Mouse (Mus musculus) liver, embryonic 16.5 days (tissue): ENCODE measurements at regions not wholly inside any gene's neighbourhood (a gene's known extent, or its start where the extent isn't known, plus 50 kb on each side); places are given as distances from the start of the nearest gene placed in this dataset.

Experiments
- ATAC-seq: fragments of 200-750 bp; cut with Nextera tagmentation; 2 replicates; pipeline ENCODE4 v1.8.0; 2017; ENCODE audit warnings: low read depth, mild to moderate bottlenecking, moderate number of reproducible peaks, moderate library complexity
- H3K27ac ChIP-seq: fragments of 300-500 bp; sonication (generic); 2 replicates; pipeline ENCODE4 v1.5.1; 2014; ENCODE audit warnings: mild to moderate bottlenecking, low read length
- H3K27me3 ChIP-seq: fragments of 300-500 bp; sonication (generic); 2 replicates; pipeline ENCODE4 v1.6.1; 2014; ENCODE audit warnings: low read depth, low read length, mixed read lengths; ENCODE audit not compliant: control insufficient read depth, insufficient read depth
- H3K36me3 ChIP-seq: fragments of 300-500 bp; sonication (generic); 2 replicates; pipeline ENCODE4 v1.6.1; 2014; ENCODE audit warnings: mild to moderate bottlenecking; ENCODE audit not compliant: control insufficient read depth, insufficient read depth
- H3K4me1 ChIP-seq: fragments of 300-500 bp; sonication (generic); 2 replicates; pipeline ENCODE4 v1.6.1; 2014; ENCODE audit warnings: low read depth, low read length, mixed read lengths; ENCODE audit not compliant: control insufficient read depth
- H3K4me2 ChIP-seq: fragments of 300-500 bp; sonication (generic); 2 replicates; pipeline ENCODE4 v1.6.1; 2014; ENCODE audit warnings: low read depth, low read length, mixed read lengths
- H3K4me3 ChIP-seq: fragments of 300-500 bp; sonication (generic); 2 replicates; pipeline ENCODE4 v1.5.1; 2014; ENCODE audit warnings: low read depth, mild to moderate bottlenecking, low read length
- H3K9ac ChIP-seq: fragments of 300-500 bp; sonication (generic); 2 replicates; pipeline ENCODE4 v1.6.1; 2014; ENCODE audit warnings: low read depth, low read length
- H3K9me3 ChIP-seq: fragments of 300-500 bp; sonication (generic); replicated peaks from 2 replicates; pipeline ENCODE4 v1.6.1; 2016; ENCODE audit warnings: low read length; ENCODE audit not compliant: control insufficient read depth
- WGBS: fragments of 180-500 bp; shearing (Covaris S2); extraction: QIAGEN DNeasy Blood & Tissue Kit; methylation state at CpG from one replicate; pipeline ENCODE4 v1.1.7; 2014; ENCODE audit not compliant: insufficient replicate concordance; 5-methylcytosine and 5-hydroxymethylcytosine counted together

DNA sequence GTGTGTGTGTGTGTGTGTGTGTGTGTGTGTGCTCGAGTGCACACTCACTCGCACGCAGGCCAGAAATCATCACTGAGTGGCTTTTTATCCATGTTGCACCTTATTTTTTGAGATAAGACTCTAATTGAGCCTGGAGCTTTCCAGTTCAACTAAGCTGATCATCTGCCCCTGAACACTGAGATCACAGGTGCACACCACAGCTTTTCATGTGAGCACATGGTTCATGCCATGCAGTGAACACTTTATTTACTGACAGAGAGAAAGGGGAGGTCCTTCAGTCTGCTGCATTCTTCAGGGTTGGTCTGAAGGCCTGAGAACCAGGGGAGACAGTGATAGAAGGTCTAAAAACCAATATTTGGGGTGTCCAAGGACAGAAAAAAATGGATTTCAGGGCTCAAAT, 161.7 kb upstream of the Olig3 start:
- H3K9ac ChIP-seq: no peak overlapping the region
- H3K9me3 ChIP-seq: no peaks in the 10 kb centered on the region
- H3K27me3 ChIP-seq: no peaks in the 10 kb centered on the region
- H3K4me3 ChIP-seq: no peak overlapping the region
- no peak overlapping the region for H3K27ac ChIP-seq
- no peak overlapping the region for H3K4me2 ChIP-seq
- WGBS: 78% methylated on average over 3 of the region's 3 CpGs
- H3K36me3 ChIP-seq: no peaks in the 10 kb centered on the region
- no peaks in the 10 kb centered on the region for H3K4me1 ChIP-seq
- ATAC-seq: no peak

- ATAC-seq: no peak
- WGBS: 59% methylated on average over 5 of the region's 5 CpGs
- Histone ChIP-seq H3K27ac (no peak overlapping the region), H3K9ac (no peak overlapping the region), H3K4me2 (no peak overlapping the region), H3K36me3 (no peaks in the 10 kb centered on the region), H3K4me3 (no peak overlapping the region), H3K27me3 (no peaks in the 10 kb centered on the region), H3K4me1 (no peaks in the 10 kb centered on the region), H3K9me3 (no peaks in the 10 kb centered on the region)
Observed at GRCm38 (mm10) chr10:19192971-19193758, 163.2 kb upstream of the Olig3 start.

GRCm38 (mm10) chr10:19192221-19192620, 164.1 kb upstream of the Olig3 start:
- no peaks in the 10 kb centered on the region for H3K27me3 ChIP-seq
- no peak for ATAC-seq
- no peak overlapping the region for H3K9ac ChIP-seq
- H3K36me3 ChIP-seq: no peaks in the 10 kb centered on the region
- H3K4me1 ChIP-seq: no peaks in the 10 kb centered on the region
- no peak overlapping the region for H3K4me3 ChIP-seq
- H3K9me3 ChIP-seq: no peaks in the 10 kb centered on the region
- H3K4me2 ChIP-seq: no peak overlapping the region
- H3K27ac ChIP-seq: no peak overlapping the region
- WGBS: 24% methylated on average over 1 of the region's 1 CpGs

GRCm38 (mm10) chr10:19188082-19188742, 168.1 kb upstream of the Olig3 start:
- ATAC-seq: no peak
- Histone ChIP-seq H3K4me1 (peaks cover 2% of the 10 kb centered on the region), H3K9me3 (no peaks in the 10 kb centered on the region), H3K4me3 (no peak overlapping the region), H3K27ac (no peak overlapping the region), H3K27me3 (no peaks in the 10 kb centered on the region), H3K9ac (no peak overlapping the region), H3K36me3 (no peaks in the 10 kb centered on the region), H3K4me2 (peak overlapping the region; percentile 17; the same call in 1 of the 2 replicates)
- WGBS: 30% methylated on average over 13 of the region's 13 CpGs

DNA sequence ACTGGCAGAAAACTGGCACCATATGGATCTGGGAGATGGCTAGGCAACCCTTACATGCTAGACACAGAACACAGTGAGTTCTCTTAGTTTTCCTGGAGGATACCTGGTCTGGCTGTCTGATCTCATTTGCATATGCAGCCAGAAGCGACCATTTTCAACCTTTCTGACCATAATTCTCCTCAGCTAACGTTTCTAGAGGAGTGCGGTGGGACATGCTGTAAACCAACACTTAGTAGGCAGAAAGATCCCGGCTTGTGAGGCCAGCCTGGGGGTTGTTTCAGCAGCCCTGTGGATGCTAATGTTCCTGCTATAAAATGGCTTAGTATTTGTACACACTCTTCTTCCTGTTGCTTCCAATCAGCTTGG, 168.6 kb upstream of the Olig3 start:
- H3K9me3 ChIP-seq: no peaks in the 10 kb centered on the region
- H3K4me2 ChIP-seq: no peak overlapping the region
- no peak for ATAC-seq
- no peaks in the 10 kb centered on the region for H3K27me3 ChIP-seq
- no peak overlapping the region for H3K9ac ChIP-seq
- no peaks in the 10 kb centered on the region for H3K36me3 ChIP-seq
- whole genome bisulfite sequencing: 46% methylated on average over 4 of the region's 4 CpGs
- peaks cover 2% of the 10 kb centered on the region for H3K4me1 ChIP-seq
- no peak overlapping the region for H3K27ac ChIP-seq
- H3K4me3 ChIP-seq: no peak overlapping the region

DNA sequence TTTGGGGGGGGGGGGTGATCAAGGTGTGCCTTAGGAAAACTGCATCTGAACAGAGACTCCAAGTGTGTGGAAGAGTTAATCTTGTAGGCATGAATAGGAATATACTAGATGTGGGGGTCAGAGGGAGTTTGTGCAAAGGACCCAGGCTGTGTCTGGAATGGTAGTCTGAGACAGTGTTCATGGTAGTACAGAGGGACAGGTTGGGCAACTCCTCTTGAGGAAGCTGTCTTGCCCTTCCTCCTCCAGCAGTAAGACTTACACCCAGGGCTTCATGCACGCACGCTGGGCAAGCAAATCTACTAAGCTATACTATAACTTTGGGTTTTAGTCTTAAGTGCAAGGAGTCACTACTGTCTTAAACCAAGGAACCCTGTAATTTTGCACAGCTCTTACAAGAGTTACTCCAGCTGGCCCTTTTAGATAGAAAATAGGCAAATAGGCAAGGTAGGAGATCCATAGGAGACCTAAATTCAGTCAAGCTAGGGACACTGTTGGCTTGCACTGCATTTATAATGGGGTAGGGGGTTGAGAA, 169.2 kb upstream of the Olig3 start:
- Histone ChIP-seq H3K4me2 (no peak overlapping the region), H3K27me3 (no peaks in the 10 kb centered on the region), H3K4me3 (no peak overlapping the region), H3K36me3 (no peaks in the 10 kb centered on the region), H3K27ac (no peak overlapping the region), H3K9me3 (no peaks in the 10 kb centered on the region), H3K9ac (no peak overlapping the region), H3K4me1 (peaks cover 2% of the 10 kb centered on the region)
- ATAC-seq: no peak
- 58% methylated on average over 2 of the region's 2 CpGs for WGBS

GRCm38 (mm10) chr10:19185790-19186581, 170.3 kb upstream of the Olig3 start:
- 0 out of 2 replicates have a peak, but pooled peaks have one; percentile 30 for ATAC-seq
- 4% methylated on average over 18 of the region's 18 CpGs for WGBS

DNA sequence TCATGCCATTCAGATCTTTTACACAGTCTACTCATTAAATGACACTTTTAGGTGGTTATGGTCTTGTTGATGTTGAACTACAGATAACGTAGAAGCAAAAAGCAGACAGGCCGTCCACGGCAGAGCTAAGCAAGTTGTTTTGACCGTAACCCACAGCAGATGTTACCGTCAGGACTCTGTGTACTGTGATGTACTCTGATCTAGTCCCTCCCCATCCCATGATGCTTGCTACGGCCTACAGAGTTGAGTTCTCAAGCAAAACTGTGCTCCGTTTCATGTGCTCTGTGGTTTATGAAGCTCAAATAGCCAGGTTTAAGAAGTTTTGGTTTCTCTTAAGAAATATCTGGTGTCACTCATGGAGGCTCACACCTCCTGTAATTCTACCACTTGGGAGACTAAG, 169.4 kb upstream of the Tnfaip3 start:
- Histone ChIP-seq H3K27me3 (no peaks in the 10 kb centered on the region), H3K9me3 (no peaks in the 10 kb centered on the region), H3K4me3 (no peak overlapping the region), H3K9ac (no peak overlapping the region), H3K4me1 (peaks cover 2% of the 10 kb centered on the region), H3K27ac (no peak overlapping the region), H3K36me3 (no peaks in the 10 kb centered on the region), H3K4me2 (no peak overlapping the region)
- no peak for ATAC-seq
- WGBS: 75% methylated on average over 7 of the region's 7 CpGs

More at GRCm38 (mm10) chr10:19185790-19186581, 170.3 kb upstream of the Olig3 start:
- Histone ChIP-seq H3K27me3 (no peaks in the 10 kb centered on the region), H3K9me3 (no peaks in the 10 kb centered on the region), H3K9ac (peak overlapping the region; percentile 47), H3K4me3 (peak overlapping the region; percentile 50), H3K36me3 (no peaks in the 10 kb centered on the region), H3K4me2 (peak overlapping the region; percentile 63), H3K4me1 (peaks cover 2% of the 10 kb centered on the region), H3K27ac (no peak overlapping the region)
